Mouse (Mus musculus): ENCODE measurements around the gene Plxnb1. TPM values are rescaled to one million over a fixed set of nuclear protein-coding genes. Genes with fewer than 3 reads are reported as not detected.
"Not testable (repeated sequence)": the region's sequence is repeated elsewhere in the genome, so short reads cannot be mapped to it uniquely, and the experiment has no call there.

Gene Plxnb1
- polyA plus RNA-seq, 1 experiment from 2014 or later, result 4.9 TPM

DNA sequence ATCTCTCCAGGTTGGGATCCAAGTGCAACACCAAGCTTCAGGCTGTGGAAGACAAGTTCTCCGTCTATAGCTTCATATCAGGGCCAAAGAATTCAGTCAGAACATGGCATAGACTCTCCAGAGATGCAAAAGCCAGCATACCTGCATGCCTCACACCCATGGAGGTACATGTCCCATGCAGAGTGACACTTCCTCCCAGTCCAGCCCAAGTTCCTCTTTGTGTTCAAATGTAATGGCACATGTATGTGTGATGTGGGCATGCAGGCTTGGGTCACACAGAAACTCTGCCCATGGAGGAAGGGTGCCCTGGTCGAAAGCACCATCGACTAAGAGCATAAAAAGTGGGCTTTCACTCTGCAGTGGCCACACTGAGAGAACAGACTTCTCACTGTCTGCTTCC, 29.0 kb downstream of the Plxnb1 start:
- Histone ChIP-seq H3K9me3 (replicated peaks) (no peaks in the 10 kb centered on the region), H3K4me1 (no peaks in the 10 kb centered on the region), H3K4me2 (no peak overlapping the region), H3K4me3 (no peak overlapping the region), H3K27me3 (replicated peaks) (no peaks in the 10 kb centered on the region), H3K27ac (no peak overlapping the region), H3K9ac (no peak overlapping the region), H3K36me3 (no peaks in the 10 kb centered on the region)
- 74% methylated on average over 3 of the region's 3 CpGs for WGBS (ENCODE audit: insufficient replicate concordance)
- no peak for ATAC-seq

DNA sequence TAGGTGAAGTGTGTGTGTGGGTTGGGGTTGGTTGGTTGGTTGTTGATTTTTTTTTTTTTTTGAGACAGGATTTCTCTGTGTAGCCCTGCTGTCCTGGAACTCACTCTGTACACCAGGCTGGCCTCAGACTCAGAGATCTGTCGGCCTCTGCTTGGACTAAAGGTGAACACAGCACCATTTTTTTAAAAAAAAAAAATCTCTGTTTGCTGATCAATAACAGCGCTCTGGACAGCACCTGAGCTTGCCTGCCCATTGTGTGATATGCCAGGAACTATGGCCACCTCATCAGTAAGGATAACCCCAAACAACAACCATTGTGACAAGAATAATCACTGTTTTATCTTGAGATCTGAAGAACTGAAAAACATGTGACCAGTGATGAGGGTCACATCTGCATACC, 29.9 kb downstream of the Plxnb1 start:
- no peaks in the 10 kb centered on the region for H3K36me3 ChIP-seq
- no peak overlapping the region for H3K9ac ChIP-seq
- H3K27me3 ChIP-seq (replicated peaks), result no peaks in the 10 kb centered on the region
- H3K4me3 ChIP-seq, result no peak overlapping the region
- H3K4me1 ChIP-seq, result no peaks in the 10 kb centered on the region
- no peak for ATAC-seq
- 68% methylated on average over 2 of the region's 2 CpGs for WGBS (ENCODE audit: insufficient replicate concordance)
- no peak overlapping the region for H3K27ac ChIP-seq
- H3K4me2 ChIP-seq, result no peak overlapping the region
- H3K9me3 ChIP-seq (replicated peaks), result no peaks in the 10 kb centered on the region

- no peaks in the 10 kb centered on the region for H3K9me3 ChIP-seq (replicated peaks)
- H3K4me2 ChIP-seq, result no peak overlapping the region
- no peaks in the 10 kb centered on the region for H3K4me1 ChIP-seq
- no peak overlapping the region for H3K27ac ChIP-seq
- no peak overlapping the region for H3K4me3 ChIP-seq
- no peaks in the 10 kb centered on the region for H3K27me3 ChIP-seq (replicated peaks)
- WGBS (ENCODE audit: insufficient replicate concordance), result 47% methylated on average over 3 of the region's 3 CpGs
- H3K9ac ChIP-seq, result no peak overlapping the region
- H3K36me3 ChIP-seq, result no peaks in the 10 kb centered on the region
- ATAC-seq, result no peak
Observed at GRCm38 (mm10) chr9:109125481-109125880, 30.3 kb downstream of the Plxnb1 start.

DNA sequence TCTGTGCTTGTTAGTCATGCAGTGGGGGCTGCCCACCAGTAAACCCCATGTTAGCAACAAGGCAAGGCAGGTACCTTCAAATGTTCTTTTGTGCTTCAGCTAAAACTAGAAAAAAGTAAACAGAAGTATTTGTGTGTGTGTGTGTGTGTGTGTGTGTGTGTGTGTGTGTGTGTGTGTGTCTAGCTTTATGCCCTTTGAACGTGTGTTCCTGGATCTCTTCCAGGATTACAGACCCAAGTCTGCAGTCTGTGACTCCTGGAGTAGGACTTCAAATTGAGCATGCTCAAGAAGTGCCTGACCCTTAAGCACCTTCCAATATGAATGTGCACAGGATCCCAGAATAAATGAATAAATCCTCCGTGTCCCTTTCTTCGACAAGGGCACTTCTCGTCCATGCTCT, 31.9 kb downstream of the Plxnb1 start:
- Histone ChIP-seq H3K36me3 (no peaks in the 10 kb centered on the region), H3K27ac (no peak overlapping the region), H3K4me1 (no peaks in the 10 kb centered on the region), H3K27me3 (replicated peaks) (no peaks in the 10 kb centered on the region), H3K4me2 (no peak overlapping the region), H3K9me3 (replicated peaks) (no peaks in the 10 kb centered on the region), H3K4me3 (no peak overlapping the region), H3K9ac (no peak overlapping the region)
- ATAC-seq, result no peak
- 65% methylated on average over 4 of the region's 4 CpGs for WGBS (ENCODE audit: insufficient replicate concordance)

DNA sequence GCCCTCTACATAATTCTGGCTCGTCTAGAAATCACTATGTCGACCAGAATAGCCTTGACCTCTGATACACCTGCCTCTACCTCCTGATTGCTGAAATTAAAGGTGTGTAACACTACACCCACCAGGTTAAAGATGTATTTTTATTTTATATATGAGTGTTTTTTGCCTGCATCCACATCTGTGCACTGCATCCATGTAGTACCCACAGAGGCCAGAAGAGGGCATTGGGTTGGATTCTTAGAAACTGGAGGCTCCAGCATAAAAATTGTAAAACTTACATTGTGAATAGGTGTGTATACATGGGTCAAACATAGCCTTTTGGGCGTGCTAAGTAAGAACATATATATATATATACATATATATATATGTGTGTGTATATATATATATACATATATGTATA, 33.0 kb downstream of the Plxnb1 start:
- Histone ChIP-seq H3K36me3 (no peaks in the 10 kb centered on the region), H3K27ac (no peak overlapping the region), H3K4me1 (no peaks in the 10 kb centered on the region), H3K4me2 (no peak overlapping the region), H3K9ac (no peak overlapping the region), H3K27me3 (replicated peaks) (no peaks in the 10 kb centered on the region), H3K9me3 (replicated peaks) (no peaks in the 10 kb centered on the region), H3K4me3 (no peak overlapping the region)
- no peak for ATAC-seq
- 26% methylated on average over 3 of the region's 3 CpGs for WGBS (ENCODE audit: insufficient replicate concordance)

- Histone ChIP-seq H3K9me3 (replicated peaks) (no peaks in the 10 kb centered on the region), H3K4me1 (no peaks in the 10 kb centered on the region), H3K27ac (no peak overlapping the region), H3K4me3 (no peak overlapping the region), H3K36me3 (no peaks in the 10 kb centered on the region), H3K9ac (no peak overlapping the region), H3K27me3 (replicated peaks) (no peaks in the 10 kb centered on the region), H3K4me2 (no peak overlapping the region)
- ATAC-seq, result no peak
- 70% methylated on average over 5 of the region's 5 CpGs for WGBS (ENCODE audit: insufficient replicate concordance)
Observed at GRCm38 (mm10) chr9:109130076-109130475, 34.9 kb downstream of the Plxnb1 start.

- not testable (repeated sequence) for H3K27ac ChIP-seq; H3K9me3 ChIP-seq (replicated peaks); H3K36me3 ChIP-seq; H3K27me3 ChIP-seq (replicated peaks); ATAC-seq; H3K9ac ChIP-seq; H3K4me2 ChIP-seq; H3K4me1 ChIP-seq; H3K4me3 ChIP-seq
- 47% methylated on average over 4 of the region's 4 CpGs for WGBS (ENCODE audit: insufficient replicate concordance)
Observed at GRCm38 (mm10) chr9:109140414-109140813, 45.2 kb downstream of the Plxnb1 start.

DNA sequence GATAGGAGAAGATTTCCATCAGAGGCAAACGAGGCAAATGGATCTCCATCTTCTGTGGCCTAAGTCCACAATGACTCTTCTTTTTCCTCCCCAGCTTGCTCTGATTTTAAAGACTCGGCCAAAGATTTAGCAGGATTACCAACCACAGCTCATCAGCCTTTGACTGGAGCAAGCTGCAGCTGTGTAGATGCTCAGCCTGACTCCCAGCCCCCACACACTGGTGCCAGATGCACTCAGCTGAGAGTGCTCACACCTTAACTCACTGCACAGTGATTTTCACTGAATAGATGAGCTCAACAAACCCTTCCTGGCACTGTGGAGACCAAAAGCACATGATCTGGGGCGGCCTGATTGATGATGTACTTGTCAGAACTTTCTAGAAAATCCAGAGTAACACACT, 66.8 kb downstream of the Plxnb1 start, which contains the start of gene Fbxw21:
TSS of gene Fbxw21 (minus strand) at position 101 of the 400 bp plus-strand sequence.
- ATAC-seq, result no peak
- Histone ChIP-seq H3K4me2 (no peak within 1 kb of the TSS), H3K9ac (no peak within 1 kb of the TSS), H3K4me1 (no peaks in the 10 kb centered on the region), H3K36me3 (no peaks in the 10 kb centered on the region), H3K9me3 (replicated peaks) (no peaks in the 10 kb centered on the region), H3K4me3 (no peak within 1 kb of the TSS), H3K27me3 (replicated peaks) (no peaks in the 10 kb centered on the region), H3K27ac (no peak within 1 kb of the TSS)
- WGBS (ENCODE audit: insufficient replicate concordance), result 39% methylated on average over 3 of the region's 3 CpGs

GRCm38 (mm10) chr9:109167316-109167715, 72.1 kb downstream of the Plxnb1 start:
- no peaks in the 10 kb centered on the region for H3K4me1 ChIP-seq
- no peaks in the 10 kb centered on the region for H3K36me3 ChIP-seq
- no peaks in the 10 kb centered on the region for H3K27me3 ChIP-seq (replicated peaks)
- H3K27ac ChIP-seq, result no peak overlapping the region
- no peak overlapping the region for H3K4me2 ChIP-seq
- ATAC-seq, result no peak
- H3K9me3 ChIP-seq (replicated peaks), result no peaks in the 10 kb centered on the region
- no peak overlapping the region for H3K4me3 ChIP-seq
- no peak overlapping the region for H3K9ac ChIP-seq

Other genes starting within 250 kb of the Plxnb1 start
- gene Slc26a6, start 242.1 kb upstream of the Plxnb1 start, polyA plus RNA-seq (2016; fragmentation: Nextera tagmentation; extraction: Ambion mirVana), result 6.9 and 9.0 TPM in 2 replicates
- gene Tmem89, start 180.8 kb upstream of the Plxnb1 start, polyA plus RNA-seq (2016; fragmentation: Nextera tagmentation; extraction: Ambion mirVana), result not detected in 2 replicates
- gene Uqcrc1, start 158.8 kb upstream of the Plxnb1 start, polyA plus RNA-seq (2016; fragmentation: Nextera tagmentation; extraction: Ambion mirVana), result 384 and 405 TPM in 2 replicates
- gene Col7a1, start 141.8 kb upstream of the Plxnb1 start, polyA plus RNA-seq (2016; fragmentation: Nextera tagmentation; extraction: Ambion mirVana), result 0.31 and 0.68 TPM in 2 replicates
- gene Ucn2, start 109.4 kb upstream of the Plxnb1 start, polyA plus RNA-seq (2016; fragmentation: Nextera tagmentation; extraction: Ambion mirVana), result 0.11 TPM in 1 of 2 replicates, not detected in the other
- 3.4 and 4.4 TPM in 2 replicates for gene Pfkfb4, start 103.6 kb upstream of the Plxnb1 start, polyA plus RNA-seq (2016; fragmentation: Nextera tagmentation; extraction: Ambion mirVana)
- 19.0 and 21.5 TPM in 2 replicates for gene Shisa5, start 56.8 kb upstream of the Plxnb1 start, polyA plus RNA-seq (2016; fragmentation: Nextera tagmentation; extraction: Ambion mirVana)
- gene Trex1, start 35.7 kb upstream of the Plxnb1 start, polyA plus RNA-seq (2016; fragmentation: Nextera tagmentation; extraction: Ambion mirVana), result 8.8 and 9.1 TPM in 2 replicates
- 18.6 and 19.4 TPM in 2 replicates for gene Atrip, start 21.3 kb upstream of the Plxnb1 start, polyA plus RNA-seq (2016; fragmentation: Nextera tagmentation; extraction: Ambion mirVana)
- 14.5 and 15.3 TPM in 2 replicates for gene Ccdc51, start 12.9 kb upstream of the Plxnb1 start, polyA plus RNA-seq (2016; fragmentation: Nextera tagmentation; extraction: Ambion mirVana)
- 522 and 538 TPM in 2 replicates for gene Tma7, start 12.8 kb upstream of the Plxnb1 start, polyA plus RNA-seq (2016; fragmentation: Nextera tagmentation; extraction: Ambion mirVana)
- not detected in 2 replicates for gene Fbxw21, start 66.7 kb downstream of the Plxnb1 start, polyA plus RNA-seq (2016; fragmentation: Nextera tagmentation; extraction: Ambion mirVana)
- gene Fbxw13, start 100.6 kb downstream of the Plxnb1 start, polyA plus RNA-seq (2016; fragmentation: Nextera tagmentation; extraction: Ambion mirVana), result not detected in 2 replicates
- not detected in 2 replicates for gene Fbxw20, start 139.4 kb downstream of the Plxnb1 start, polyA plus RNA-seq (2016; fragmentation: Nextera tagmentation; extraction: Ambion mirVana)
- gene Fbxw14, start 192.3 kb downstream of the Plxnb1 start, polyA plus RNA-seq (2016; fragmentation: Nextera tagmentation; extraction: Ambion mirVana), result 0.33 TPM in 1 of 2 replicates, not detected in the other
- gene Fbxw28, start 244.3 kb downstream of the Plxnb1 start, polyA plus RNA-seq (2016; fragmentation: Nextera tagmentation; extraction: Ambion mirVana), result not detected in 2 replicates